Mouse (Mus musculus) thymus, adult 2 months (tissue): Measurements from ENCODE around the gene Ranbp10.

Experiments
- CTCF ChIP-seq: fragments of 200-500 bp; IDR thresholded peaks from 2 replicates; pipeline ENCODE4 v1.5.1; 2012; ENCODE audit warnings: mild to moderate bottlenecking, control low read depth, low read length, moderate library complexity, borderline replicate concordance; ENCODE audit not compliant: control insufficient read depth, poor library complexity, insufficient read depth; ENCODE audit errors: extremely low read depth
- POLR2A ChIP-seq: fragments of 200-500 bp; IDR thresholded peaks from 2 replicates; pipeline ENCODE4 v1.6.1; 2012; ENCODE audit warnings: mild to moderate bottlenecking, low read length, control low read depth, moderate library complexity; ENCODE audit not compliant: control insufficient read depth, poor library complexity, insufficient read depth; ENCODE audit errors: extremely low read depth

GRCm38 (mm10) chr8:105794009-105794598, 33.0 kb downstream of the Ranbp10 start:
- TF ChIP-seq CTCF (no peak), POLR2A (no peak)
